Mouse (Mus musculus) gonadal fat pad, adult 2 months (tissue): ENCODE measurements around the gene Clpsl2. TPM values are rescaled to one million over a fixed set of nuclear protein-coding genes. Genes with fewer than 3 reads are reported as not detected.

Experiments used
- DNase-seq: peaks from one replicate; pipeline ENCODE4 v3.0.0-alpha.2; 2012; ENCODE audit warnings: low read depth
- polyA plus RNA-seq: library from polyadenylated mRNA; depleted of rRNA; stranded (reverse); fragments of >200 nt; gene quantifications from 2 replicates; pipeline ENCODE4 v1.2.3, GENCODE M21; 2012; rRNA removed

Gene Clpsl2
- polyA plus RNA-seq, result 1,738 and 2,096 TPM in 2 replicates

- no peak for DNase-seq
Observed at GRCm38 (mm10) chr17:28549111-28549510, at the start of gene Clpsl2. Gene Clpsl2, plus strand, starts transcription at chr17:28549411.

DNA sequence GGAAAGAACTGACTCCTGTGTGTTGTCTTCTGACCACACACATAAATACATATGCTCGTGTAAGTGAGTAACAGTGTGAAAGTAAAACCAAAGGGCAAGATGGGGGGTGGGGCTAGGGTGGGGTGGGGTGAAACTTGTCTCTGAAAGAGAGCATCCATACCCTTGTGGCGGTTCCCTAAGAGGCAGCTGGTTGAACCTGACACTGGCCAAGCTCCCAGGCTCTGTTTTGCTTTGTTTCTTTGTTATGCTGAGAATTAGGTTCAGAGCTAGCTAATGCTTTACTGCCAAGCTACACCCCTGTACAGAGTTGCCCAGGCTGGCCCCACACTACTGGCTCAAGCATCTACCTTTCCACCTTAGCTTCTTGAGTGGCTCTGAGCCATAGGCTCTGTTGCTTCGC, 48.7 kb upstream of the Clpsl2 start:
- DNase-seq, result no peak

DNA sequence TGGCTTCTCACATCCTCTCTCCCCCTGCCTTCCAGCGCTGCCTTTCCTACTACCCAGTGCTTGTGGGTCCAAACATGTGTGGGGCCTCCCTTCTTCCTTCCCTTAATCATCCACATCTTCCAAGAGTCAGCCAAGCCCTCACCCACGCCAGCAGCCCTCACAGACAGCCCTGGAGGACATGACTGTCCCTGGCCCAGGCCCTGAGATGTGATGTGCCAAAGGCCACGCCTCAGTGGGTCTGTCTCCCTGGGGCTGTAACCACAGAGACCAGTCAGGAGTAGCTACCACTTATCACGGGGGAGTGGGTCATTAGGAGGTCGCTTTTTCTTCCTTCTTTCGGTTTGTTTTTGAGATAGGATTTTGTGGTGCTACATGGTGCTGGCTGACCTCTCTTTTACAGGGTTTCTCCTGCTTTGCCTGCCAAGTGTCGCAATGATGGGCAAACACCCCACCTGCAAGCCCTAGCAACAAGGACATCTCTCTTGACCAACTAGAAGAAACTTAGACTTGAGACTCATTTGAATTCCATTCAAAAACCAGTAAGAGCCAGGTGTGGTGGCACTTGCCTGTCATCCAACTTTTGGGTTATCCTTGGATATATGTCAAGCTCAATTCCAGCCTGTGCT, 46.9 kb upstream of the Clpsl2 start:
- no peak for DNase-seq

DNA sequence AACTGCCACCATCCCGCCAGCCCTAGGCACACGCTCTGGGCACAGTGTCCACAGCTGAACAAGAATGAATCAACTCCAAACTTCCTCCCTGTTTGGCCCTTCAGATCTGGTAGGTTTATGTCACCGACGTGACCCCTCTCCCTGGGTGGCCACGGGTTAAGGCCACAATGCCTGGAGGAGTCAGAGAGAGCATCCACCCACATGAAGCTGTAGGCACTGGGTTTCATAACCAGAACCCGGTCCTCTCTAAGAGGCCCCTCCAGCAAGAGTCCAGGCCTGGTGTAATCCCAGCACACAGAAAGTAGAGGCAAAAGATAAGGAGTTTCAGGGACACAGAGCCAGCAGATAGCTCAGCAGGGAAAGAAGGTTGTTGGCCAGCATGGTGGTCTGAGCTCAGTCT, 45.0 kb upstream of the Clpsl2 start:
- no peak for DNase-seq

DNA sequence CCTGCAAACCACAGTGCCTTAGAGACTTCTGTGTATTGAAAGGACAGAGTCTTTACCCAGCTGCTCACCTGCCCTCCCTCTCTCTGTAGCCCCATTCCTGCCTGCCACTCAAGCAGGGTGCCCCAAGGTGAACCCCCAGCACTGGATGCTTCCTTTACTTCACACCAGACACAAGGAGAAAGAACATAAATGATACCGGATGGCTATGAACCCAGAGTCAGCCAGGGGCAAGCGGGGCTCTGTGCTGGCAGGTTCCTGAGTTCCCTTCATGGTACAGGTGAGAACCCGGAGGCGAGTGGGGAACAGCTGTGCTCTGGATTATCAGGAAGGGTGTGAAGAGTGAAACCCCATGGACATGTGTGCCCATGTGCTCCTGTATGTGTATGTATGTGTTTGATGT, 43.6 kb upstream of the Clpsl2 start:
- no peak for DNase-seq

GRCm38 (mm10) chr17:28506895-28507294, 42.3 kb upstream of the Clpsl2 start:
- no peak for DNase-seq

DNA sequence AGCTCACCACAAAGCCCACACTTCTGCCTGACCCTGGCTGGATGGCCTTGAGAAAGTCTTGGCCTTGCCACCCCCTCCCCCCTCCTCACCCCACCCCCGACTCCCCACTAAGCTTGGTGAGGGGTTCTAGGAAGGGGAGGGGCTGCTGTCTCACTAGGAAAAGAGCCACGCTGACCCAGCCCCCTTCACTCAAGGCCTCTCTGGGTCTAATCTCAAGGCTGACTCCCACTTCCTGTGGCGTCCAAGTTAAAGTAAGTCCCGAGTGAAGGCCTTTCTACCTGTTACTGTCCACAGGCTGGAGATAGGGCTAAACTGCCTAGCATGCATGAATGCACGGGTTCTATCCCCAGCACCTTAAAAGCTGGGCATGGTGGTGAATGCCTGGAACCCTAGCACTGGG, 41.7 kb upstream of the Clpsl2 start:
- DNase-seq, result no peak

DNA sequence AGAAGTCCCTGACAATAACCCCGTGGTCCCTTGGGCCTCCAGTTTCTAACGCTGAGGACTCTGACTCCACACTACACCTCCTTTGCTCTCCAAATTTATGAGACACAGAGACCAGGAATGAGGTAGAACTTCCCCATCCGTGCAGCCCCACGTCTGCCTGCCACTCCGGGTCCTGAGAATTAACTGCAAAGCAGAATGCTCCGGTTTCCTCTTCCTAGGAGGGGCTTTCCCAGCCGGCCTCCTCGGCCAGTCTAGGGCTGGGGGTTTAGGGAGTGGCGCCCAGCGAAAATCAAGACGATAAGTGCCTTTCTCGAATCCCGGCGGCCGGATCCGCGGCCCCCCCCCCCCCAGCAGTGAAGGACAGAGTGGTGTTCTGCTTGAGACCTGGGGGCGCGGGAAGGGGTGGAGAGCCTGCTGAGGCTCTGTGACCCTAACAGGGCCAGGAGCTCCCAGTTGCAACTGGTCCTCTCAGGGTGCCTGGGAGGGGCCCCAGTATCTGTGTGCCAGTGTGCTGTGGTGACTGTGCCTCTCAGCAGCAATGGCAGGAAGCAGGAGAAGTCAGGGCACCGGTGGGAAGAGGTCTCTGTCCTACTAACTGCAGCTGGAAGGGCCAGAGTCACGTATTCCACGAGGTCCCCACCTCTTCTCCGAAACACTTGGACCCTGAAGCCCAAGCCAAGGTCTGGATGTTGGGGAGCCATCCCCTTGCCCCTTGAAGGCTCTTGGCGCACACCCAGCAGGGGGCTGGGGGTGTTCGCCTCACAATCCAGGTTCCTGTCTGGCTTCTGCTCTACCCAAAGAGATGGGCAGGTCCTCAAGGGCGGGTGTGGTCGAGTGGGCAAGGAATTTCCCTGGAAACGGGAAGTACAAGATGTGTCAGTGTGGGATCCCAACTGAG, 38.5 kb upstream of the Clpsl2 start:
- no peak for DNase-seq

DNA sequence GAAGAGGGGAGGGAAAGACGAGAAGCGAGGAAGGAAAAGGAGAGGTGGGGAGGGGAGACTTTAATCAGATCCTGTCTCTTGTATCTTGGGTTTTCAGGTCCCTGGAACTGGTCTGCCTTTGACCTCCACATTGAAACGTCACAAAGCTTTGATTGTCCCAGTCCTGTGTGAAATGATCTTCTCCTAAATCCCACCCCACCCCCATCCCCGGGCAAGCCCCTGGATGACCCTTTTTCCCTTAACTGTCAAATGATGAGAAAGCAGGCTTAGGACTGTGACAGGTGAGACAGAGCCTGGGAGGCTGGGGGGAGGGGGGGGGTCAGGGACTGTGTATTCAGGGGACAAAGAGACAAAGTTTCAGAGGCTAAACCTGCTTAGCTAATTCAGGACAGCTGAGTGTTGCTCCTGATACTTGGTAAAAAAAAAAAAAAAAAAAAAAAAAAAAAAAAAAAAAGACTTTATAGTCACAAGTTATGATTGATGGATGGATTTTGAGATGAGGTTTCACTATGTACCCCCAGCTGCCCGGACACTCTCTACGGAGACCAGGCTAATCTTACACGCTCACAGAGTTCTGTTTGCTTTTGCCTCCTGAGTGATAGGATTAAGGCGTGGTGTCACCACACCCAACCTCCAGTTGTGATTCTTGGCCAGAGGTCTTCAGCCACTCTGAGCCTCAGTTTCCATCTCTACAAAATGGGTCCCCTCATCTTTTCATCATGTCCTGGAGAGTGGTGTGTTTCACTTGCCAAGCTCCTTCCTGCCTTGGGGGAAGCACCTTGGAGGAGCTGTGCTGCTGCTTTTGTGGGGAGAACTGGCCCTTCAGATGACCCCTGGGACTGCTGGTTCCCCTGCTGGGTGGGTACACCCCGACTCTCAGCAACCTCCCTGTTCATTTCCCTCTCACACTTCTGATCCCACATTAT, 37.3 kb upstream of the Clpsl2 start:
- no peak for DNase-seq

GRCm38 (mm10) chr17:28512696-28513095, 36.5 kb upstream of the Clpsl2 start:
- peak; percentile 64 for DNase-seq

DNA sequence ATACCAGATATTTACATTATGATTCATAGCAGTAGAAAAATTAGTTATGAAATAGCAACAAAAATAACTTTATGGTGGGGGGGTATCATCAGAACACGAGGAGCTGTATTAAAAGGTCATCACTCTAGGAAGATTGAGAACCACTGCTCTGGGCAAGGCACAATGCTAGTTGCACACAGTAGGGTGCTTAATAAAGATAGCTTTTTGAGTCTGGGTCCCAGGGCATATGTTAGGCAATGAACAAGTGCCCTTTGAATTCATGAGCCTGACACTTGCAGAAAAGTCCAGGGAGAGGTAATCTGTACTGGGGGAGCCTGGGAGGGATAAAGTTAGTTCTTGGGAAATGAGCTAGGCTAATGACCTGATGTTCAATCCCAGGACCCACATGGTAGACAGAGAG, 35.9 kb upstream of the Clpsl2 start:
- DNase-seq, result no peak

DNA sequence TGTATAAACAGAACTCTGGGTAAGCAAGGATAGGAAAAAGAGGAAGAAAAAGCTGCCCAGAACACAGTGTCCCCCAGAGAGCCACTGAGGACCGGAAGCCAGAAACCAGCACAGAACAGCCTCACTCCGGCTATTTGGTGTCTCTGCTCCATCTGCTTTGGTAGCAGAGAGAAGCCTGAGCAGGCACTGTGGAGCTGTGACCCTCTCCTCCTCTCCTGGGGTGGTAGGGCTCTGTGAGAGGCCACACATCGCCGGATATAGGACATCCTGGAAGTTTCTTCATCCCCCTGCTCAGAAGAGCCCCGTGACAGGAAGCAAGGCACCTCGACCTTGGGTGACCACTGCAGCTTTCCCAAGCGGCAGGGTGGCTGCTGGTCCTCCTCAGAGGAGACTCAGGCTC, 35.4 kb upstream of the Clpsl2 start:
- DNase-seq, result no peak

DNA sequence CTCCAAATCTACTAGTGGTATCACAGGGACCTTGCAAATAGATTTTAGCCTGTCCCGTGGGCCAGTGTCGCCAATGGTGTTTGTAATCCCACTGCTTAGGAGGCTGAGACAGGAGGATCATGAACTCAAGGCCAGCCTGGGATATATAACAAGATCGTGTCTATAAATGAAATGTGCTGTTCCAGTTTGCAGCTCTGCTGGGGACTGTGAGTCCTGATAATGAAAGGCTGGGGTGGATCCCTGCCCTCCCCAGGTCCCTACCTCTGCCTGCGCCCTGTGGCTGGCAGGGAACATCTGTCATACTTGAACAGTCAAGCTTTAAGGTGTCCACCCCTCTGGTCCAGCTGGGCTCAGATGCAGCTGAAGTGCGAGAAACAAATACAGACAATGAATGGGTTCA, 34.7 kb upstream of the Clpsl2 start:
- DNase-seq, result no peak

DNA sequence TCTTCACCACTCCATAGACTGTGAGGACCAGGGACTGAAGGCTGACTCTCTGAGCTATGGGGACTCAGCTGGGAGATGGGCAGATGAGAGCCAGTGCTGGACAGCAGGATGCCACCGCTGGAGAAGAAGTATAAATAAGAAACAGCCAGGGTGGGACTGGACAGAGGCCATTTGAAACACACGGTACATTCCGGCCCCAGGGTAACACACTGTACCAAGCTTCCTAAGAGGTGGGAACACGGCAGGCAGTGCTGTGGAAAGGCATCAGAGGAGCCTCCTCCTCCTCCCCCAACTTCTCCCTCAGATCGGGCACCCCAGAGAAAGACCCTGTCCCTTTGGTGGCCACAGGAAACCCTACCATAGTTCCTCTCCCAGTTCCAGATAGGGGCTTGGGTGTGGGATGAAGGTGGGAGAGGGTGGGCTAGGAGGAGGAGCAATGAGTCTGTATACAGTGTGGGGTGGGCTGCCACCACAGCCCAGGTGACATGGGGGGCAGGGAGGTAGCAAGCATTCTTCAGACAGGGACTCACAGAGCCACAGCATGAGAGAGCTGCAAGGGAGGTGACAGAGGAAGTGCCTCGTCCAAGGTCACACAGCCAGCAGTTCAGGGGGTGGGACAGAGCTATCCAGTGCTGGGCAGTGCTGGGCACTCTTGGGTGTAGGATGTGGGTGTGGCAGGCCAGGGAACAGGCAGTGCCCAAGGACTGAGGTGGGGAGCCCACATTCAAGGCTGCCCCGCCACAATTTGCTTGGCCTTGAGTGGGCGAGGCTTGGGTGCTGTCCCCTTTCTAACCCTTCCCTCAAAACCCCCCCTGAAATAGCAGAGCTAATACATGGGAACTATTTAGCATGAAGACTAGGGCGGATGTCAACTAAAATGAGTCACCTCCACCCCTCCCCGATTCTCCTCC, 33.5 kb upstream of the Clpsl2 start:
- no peak for DNase-seq

- DNase-seq, result no peak
Observed at GRCm38 (mm10) chr17:28516881-28517280, 32.3 kb upstream of the Clpsl2 start.

GRCm38 (mm10) chr17:28517441-28517955, 31.7 kb upstream of the Clpsl2 start, which contains the start of gene Fkbp5:
Gene Fkbp5, minus strand, starts transcription at chr17:28517527.
- DNase-seq, result no peak

GRCm38 (mm10) chr17:28517956-28518614, 31.1 kb upstream of the Clpsl2 start:
- no peak for DNase-seq

DNA sequence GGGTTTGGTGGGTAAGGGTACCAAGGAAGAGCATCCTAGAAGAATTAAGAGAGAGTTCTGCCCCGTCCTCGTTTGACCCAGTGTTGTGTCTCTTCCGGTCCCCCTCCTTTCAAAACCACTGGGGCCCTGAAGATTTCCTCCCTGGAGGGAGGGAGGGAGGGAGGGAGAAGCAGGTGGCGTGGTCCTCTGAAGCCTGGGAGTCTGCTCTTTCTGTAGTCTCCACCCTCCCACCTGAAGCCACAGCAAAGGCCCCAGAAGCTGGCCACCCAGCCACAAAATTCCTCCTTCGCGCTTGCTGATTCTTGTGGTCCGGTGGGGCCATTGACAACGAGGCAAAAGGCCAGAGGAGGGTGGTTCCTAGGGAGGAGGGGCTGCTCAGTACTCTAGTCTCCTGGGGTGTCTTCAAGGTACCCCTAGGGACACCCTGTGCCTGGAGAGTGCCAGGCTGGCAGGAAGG, 30.6 kb upstream of the Clpsl2 start:
- no peak for DNase-seq

DNA sequence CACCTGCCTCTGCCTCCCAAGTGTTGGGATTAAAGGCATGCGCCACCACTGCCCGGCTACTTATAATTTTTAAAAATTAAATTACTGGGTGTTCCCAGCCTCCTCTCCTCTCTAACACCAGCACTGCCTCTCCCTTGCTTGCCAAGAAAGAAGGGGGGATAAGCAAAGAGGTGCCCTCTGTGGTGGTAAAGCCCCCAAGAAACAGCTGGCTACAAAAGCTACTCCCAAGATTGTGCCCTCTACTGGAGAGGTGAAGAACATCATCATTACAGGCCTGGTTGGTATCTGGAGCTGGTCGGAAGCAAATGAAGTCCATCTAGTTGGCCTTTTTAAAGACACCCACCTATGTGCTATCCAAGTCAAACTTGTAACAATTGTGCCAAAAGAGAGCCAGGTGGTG, 29.4 kb upstream of the Clpsl2 start:
- no peak for DNase-seq

DNA sequence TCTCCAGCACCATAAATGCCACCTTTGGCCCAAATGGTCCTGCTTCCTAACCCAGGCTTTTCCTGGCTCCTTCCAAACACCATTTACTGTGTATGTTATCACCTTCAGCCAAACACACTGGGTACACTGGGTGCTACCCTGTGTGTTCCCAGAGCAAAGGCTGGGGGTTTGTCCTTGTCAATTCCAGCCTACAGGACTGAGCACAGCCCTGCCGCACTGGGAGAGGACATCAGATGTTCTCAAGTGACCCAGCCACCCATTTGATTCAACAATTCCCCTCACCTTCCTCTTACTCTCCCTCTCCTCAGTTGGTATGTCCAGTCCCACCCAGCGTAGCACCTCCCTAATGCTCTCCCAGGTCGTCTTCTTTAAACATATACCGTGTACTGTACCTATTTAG, 28.6 kb upstream of the Clpsl2 start:
- no peak for DNase-seq
